Mouse (Mus musculus): ENCODE measurements around the gene Dglucy.

DNA sequence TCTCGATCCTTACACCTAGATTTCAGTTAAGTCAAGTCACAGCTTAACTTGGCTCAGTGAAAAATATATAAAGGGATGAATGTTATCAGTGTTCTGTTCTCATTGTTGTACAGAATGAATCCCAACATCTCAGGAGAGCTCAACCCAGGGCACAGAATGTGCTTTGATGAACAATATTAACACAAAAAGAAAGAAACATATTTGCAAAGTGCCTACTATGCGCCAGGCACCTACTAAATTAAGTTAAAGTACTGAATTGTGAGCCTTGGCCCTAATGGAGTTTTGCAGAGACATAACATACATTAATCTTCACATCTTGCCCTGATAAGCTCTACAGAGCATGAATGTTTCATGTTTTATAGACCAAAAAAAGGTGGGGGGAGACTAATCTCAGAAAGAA is 5.3 kb downstream of the Dglucy start:
- TF ChIP-seq CTCF (conservative IDR thresholded peaks at IDR 0.05; ENCODE audit: low read length) (no peak), POU5F1 (IDR thresholded peaks at IDR 0.05; ENCODE audit: borderline replicate concordance, low read length) (no peak)
